Mouse (Mus musculus) cerebellum, adult 9-10 months (tissue): ENCODE results near the gene Smco4.
A peak's percentile ranks its signal among the peaks of the same experiment; 100 is the strongest.

Experiments
- DNase-seq: peaks from one replicate; pipeline ENCODE4 v3.0.0; 2022

The Smco4 gene

GRCm38 (mm10) chr9:15509363-15509762 lies 16.1 kb downstream of the Smco4 start:
- DNase-seq, result no peak

DNA sequence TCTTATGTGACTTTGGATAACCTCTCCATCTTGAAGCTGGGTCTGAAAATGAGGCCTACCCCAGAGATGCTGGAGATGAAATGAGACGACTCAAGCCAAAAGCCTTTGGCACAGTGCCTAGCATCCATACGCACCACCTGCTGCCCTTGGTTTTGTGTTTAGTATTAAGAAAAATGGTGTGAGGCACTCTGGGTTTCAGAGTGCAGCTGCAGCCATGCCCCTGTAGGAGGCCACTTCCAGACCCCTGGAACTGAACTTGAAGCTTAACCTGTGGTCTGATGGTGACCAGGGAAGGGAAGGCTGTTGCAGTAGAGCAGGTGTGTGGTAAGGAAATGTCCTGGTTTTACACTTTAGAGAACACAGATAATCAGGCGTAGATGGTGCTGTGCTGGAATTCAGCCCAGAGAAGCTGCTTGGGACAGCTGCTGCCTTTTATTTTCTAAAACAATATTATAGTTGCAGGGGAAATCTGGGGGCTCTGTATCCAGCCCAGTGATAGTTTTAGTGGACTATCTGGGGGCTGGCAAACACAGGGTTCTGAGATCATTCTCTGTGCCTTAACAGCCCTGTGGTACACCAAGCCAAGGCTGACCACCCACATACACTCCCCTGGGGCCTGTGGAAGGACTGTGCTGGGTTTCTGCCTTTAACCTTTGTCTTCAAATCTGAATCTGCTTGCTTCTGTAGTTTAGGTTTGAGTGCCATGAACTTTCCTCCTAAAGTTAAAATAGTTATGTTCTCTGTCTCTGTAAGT lies 17.5 kb downstream of the Smco4 start:
- DNase-seq, result no peak

DNA sequence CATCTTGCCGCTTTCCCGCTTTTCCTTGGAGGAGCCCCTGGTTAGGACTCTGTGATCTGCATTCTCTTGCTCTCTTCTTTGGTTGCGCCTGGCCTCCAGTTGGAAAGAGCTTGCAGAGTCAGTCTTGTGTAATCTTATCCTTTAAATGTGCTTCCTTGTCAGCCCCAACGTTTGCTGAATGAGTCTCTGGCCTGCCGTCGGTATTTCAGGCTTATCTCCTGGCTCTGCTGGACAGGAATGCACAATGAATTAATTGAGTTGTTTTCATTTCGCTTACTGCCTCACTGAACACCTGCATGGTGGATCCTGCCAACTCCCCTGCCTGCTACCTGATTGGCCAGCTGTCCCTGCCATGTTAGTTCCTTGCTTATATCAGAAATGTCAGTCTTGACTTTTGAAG lies 19.7 kb downstream of the Smco4 start:
- no peak for DNase-seq

DNA sequence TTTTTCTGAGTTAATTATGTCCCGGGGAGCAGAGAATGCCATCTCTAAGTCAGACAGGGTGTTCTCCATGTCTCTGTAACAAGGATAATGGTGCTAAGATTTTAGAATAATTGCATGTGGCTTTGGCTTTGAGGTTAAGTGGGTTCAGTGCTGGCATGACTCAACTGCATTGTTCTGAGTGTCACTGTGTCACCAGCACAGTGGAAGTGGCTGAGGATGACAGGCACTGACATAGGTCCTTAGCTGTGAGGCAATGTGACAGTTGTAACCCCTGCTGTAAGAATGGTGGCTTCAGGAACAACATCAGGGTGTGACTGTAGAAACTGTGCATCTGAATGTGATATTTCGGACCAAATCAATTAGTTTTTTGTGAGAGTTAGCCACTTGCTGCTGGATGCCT lies 22.8 kb downstream of the Smco4 start:
- DNase-seq, result no peak

- DNase-seq, result no peak
These were observed 24.7 kb downstream of the Smco4 start for GRCm38 (mm10) chr9:15517979-15518378.

- DNase-seq, result no peak
These were observed 29.1 kb downstream of the Smco4 start for GRCm38 (mm10) chr9:15522348-15522747.

DNA sequence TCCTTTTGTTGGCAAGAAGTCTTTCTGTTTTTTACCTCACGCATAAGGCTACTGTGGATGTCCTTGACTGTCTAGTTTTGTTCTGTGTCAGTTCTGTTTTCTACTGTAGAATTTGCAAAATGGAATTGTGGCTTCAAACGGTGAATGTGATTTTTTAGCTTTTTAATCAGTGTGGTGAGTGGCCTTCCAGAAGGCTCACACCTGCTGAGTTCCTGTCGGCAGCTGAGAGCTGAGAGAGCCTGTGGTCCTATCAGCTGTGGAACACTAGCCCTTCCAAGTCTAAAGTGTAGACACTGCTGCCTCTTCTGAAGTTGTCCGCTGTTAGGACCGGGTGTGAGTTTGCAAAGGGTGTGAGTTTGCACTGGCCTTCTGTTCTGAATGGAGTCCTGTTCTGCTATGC lies 29.7 kb downstream of the Smco4 start:
- no peak for DNase-seq

DNA sequence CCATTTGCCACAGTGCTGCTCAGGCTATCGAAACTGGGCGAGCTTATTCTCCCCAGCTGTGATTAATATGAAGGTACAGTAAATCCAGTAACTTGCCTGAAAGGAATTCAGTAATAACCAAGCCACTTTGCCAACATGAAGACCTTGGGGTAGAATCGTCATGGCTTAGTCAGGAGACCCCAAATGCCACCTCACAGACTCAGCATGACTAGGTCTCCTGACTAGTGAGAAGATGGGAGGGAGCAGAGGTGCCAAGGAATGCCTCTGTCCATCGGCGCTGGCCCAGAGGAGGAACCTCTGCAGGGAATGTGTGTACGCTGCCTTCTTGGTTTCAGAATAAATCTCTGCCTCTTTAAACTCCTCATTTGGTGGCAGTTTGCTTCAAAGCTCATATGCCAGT lies 30.4 kb downstream of the Smco4 start:
- no peak for DNase-seq

GRCm38 (mm10) chr9:15525246-15525645 lies 32.0 kb downstream of the Smco4 start:
- no peak for DNase-seq

DNA sequence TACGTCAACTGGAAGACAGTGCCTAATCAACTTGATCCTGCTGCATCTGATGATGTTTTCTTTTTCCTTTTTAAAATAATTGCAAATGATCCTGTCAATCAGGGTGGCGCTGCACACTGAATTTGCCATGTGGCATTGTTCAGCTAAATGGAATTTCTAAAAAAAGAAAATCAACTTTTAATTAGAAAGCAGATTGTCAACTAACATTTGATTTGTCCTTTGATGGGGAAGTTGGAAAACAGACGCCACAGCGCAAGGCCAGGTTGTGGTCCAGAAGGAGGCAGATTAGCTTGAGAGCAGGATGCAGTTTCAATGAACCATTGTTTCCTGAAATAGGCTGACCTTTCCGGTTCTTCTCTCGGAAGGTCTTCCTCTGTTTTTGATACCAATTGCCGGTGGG lies 33.3 kb downstream of the Smco4 start:
- DNase-seq, result no peak

DNA sequence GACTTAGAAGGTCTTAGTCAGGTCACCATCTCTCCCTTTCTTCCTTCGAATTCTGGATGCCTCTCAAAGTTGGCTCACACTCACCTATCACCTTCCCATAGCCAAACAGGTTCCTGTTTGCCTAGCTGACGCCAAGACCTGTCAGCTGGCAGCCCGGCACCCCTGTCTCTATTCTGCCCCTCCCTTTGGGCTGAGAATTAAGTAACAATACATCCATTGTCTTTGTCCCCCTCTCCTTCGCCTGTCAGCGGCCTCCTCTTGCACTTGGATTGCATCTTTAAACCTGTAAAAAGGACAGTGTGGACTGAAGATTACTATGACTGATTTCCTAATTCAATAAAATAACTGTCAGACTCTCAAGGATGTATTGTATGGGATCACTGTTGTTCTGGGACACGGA lies 34.6 kb downstream of the Smco4 start:
- no peak for DNase-seq

DNA sequence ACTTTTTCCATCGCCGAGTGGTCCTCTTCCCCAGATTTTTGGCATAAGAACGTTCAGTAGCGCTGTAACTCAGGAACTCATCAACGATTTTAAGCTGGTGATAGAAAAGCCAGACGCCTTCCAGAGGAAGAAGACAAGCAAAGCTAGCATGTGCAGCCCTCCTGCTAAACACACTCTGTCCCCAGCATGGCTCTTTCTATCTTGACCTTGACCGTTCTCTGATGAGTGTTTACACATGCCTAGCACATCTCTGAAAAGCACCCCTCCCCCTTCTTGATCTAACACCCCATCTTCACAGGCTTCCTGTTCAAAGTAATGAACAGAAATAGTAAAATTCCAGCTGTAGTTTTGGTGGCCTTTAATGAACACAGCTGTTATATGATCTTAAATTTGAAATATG lies 35.1 kb downstream of the Smco4 start:
- no peak for DNase-seq

DNA sequence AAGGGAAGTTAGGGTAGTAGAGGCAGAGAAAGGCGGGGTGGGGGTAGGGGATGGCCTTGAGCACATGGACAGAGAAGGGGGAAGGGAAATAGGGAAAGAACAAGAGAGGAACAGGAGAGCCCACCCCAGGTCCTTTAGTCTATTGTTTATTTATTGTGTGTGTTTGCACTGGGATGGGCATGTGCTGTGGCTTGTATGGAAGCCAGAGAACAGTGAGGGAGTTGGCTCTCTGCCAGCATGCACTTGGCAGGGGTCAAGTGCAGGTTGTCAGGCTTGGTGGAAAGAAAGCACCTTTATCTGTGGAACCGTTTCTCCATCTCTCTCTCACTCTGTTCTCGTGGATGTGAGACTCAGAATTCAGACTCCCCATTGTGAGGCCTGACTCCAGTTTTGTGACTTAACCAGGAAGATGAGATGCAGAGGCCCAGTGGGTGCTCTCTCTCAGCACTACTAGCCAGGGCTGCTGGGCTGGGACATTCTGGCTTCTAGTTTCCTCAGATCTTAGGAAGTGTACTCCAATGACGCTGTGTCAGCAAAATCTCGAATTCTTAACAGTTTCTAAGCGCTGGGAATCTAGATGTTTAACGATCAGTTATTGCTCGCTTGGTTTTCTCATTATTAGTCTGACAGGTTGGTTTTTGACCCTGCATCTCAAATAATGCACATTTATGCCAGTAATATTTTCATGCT lies 36.2 kb downstream of the Smco4 start:
- DNase-seq, result peak; percentile 23

- DNase-seq, result no peak
These were observed 36.7 kb downstream of the Smco4 start for GRCm38 (mm10) chr9:15529965-15530320.

- no peak for DNase-seq
These were observed 38.0 kb downstream of the Smco4 start for GRCm38 (mm10) chr9:15531204-15531603.

DNA sequence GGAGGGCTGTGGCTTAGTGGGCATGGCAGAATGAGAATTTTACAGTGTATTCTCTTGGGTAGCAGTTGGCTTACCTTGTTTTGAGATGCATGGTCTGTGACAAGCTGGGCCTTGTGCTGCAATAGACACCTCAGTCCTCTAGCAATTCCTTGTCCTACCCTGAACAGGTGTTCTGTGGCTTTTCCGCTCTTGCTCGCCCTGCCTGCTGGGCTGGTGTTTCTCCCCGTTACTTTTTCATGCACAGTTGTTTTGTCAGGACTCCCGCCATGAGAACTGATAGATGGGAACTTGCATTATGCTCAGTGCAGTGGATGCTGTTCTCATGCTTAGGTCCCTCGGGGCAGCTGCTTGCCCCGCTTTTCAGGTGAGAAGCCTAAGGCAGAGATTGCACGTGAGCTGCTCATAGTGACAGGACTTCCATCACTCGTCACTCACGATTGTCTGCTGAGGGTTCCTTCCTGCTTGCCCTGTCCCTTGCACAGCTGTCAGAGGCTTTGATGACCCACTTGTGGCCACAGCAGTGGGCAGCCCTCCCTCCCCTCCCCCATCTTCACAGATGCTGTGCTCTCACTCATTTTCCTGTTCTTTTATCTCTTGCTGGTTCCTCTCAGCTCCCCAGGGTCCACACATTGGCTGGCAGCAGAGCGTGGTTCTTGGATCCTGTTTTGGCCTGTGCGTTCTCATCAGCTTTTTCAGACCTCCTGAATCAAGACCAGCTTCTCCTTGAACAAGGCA lies 40.3 kb downstream of the Smco4 start:
- no peak for DNase-seq

GRCm38 (mm10) chr9:15534110-15534509 lies 40.9 kb downstream of the Smco4 start:
- no peak for DNase-seq

GRCm38 (mm10) chr9:15535418-15535817 lies 42.2 kb downstream of the Smco4 start:
- DNase-seq, result no peak

DNA sequence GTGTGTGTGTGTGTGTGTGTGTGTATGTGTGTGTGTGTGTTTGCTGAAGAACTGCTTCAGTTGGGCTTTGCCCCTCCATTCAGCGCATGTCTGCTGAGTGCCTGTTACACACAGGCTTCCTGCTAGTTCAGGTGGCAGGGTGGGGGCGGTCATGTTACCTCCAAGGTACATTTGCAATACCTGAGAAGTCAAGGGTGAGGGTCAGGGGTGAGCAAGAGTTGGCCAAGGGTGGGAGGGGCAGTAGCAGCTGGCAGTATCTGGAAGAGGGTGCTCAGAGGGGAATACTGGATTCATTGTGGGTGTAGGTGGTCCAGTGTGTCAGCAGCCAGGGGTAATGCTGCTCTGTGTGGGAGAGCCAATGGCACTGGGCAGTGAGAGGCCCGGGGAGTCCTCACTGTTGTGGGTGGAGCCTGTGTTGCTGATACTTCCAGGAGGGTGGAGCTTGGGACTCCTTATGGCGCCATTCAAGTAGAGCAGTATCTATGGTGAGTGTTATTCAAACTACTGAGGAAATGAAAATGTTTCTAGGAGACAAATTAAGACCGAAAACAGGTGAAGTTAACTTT lies 43.7 kb downstream of the Smco4 start:
- DNase-seq, result no peak

- no peak for DNase-seq
These were observed 44.3 kb downstream of the Smco4 start for GRCm38 (mm10) chr9:15537455-15538048.

DNA sequence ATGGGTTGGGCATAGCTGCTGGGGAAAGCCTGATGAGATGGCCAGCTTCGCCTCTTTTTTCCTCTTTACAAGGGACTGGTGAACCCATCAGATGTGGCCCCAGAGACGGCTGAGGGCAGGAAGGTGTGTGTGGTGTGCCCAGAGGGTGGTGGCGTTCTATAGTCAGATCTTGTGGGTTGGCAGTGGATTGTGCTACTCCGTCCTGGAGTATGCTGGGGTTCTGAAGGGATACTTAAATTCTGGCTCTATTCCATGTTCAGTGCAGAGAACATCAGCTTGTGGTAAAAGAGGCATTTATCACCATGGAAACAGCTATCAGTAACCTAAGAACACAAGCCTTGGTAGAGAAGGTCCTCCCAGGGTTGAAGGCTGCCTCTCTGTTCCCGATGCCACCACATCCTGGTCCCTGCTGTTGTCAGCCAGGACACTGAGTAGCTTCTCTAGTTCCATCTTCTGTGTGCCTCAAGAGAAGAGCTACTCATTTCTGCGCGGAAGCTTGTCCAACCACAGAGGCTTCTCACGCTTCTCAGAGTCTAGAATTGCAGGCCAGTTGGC lies 45.8 kb downstream of the Smco4 start:
- DNase-seq, result no peak

GRCm38 (mm10) chr9:15541735-15542354 lies 48.6 kb downstream of the Smco4 start:
- no peak for DNase-seq
